Mouse (Mus musculus): Measurements from ENCODE around the gene Tpx2.

Gene Tpx2

GRCm38 (mm10) chr2:152862638-152863037, 14.9 kb downstream of the Tpx2 start:
- no peak for DNase-seq (ENCODE audit: low read depth)

DNA sequence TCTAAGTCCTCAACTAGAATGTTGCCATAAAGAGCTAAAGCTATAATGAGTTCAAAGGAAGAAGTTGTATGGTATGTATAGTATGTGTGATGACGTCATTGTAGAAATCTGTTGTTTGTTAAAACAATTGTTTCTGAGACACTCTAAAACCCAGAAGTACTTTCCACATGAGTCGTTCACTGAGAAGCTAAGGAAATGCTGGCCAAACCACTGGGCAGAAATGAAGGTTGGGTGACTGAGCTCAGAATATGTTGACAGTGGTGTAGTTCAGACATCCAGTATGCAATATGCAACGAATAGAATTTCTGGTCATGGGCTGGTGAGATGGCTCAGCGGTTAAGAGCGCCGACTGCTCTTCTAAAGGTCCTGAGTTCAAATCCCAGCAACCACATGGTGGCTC, 15.6 kb downstream of the Tpx2 start:
- no peak for DNase-seq (ENCODE audit: low read depth)

DNA sequence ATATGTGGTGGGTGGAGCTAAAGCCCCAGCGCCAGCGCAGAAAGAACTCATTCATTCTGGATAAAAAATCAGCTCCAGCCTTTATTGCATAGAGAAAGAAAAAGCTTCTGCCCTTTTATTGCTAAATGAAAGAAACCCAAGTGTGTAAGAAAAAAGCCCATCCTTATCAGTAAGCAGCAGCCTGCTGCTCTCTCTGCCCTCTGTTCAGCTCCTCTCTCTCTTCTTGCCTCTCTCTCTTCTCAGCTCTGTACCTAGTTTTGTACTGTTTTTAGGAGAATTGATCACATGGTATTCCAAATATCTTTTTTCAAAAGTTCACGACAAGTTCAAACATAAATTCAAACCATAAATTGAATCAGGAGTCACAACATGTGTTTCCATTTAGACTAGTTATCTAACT, 30.5 kb downstream of the Tpx2 start:
- DNase-seq (ENCODE audit: low read depth) = no peak

DNA sequence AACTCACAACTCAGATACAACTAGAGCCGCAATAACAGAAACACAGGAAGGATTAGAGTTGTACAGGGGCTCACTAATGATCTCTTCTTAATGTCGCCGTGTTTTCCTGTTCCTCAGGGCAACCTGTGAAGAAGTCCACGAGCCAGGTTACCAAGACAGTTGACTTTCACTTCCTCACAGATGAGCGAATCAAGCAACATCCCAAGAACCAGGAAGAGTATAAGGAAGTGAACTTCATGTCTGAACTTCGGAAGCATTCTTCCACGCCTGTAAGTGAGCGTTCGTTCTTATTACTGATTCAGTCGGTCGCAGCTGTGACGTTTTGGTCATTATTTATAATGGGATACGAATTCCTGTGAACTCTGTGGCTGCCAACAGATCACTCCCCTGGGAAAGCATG, 33.1 kb downstream of the Tpx2 start:
- DNase-seq (ENCODE audit: low read depth) = no peak

DNA sequence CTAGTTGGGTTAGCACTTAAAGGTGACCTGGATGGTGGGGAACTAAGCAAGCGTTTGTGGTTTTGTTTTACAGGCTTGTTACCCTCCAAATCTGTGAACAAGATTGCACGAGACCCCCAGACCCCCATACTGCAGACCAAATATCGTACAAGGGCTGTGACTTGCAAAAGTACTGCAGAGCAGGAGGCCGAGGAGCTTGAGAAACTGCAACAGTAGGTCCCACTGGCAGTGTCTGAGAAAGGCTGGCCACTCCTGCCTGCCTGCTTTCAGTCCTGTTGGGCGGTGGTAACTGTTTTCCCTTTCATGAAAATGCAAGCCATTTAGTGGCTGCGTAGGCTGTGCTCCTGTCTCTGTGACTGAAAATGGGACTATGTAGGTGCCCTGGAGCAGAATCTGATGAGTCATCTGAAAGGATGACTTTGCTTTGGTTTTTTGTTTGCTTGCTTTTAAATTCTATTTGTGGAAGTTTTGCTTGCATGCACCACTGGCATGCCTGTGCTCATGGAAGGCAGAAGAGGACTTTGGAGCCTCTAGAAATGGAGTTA, 36.4 kb downstream of the Tpx2 start:
- DNase-seq (ENCODE audit: low read depth) = no peak

DNA sequence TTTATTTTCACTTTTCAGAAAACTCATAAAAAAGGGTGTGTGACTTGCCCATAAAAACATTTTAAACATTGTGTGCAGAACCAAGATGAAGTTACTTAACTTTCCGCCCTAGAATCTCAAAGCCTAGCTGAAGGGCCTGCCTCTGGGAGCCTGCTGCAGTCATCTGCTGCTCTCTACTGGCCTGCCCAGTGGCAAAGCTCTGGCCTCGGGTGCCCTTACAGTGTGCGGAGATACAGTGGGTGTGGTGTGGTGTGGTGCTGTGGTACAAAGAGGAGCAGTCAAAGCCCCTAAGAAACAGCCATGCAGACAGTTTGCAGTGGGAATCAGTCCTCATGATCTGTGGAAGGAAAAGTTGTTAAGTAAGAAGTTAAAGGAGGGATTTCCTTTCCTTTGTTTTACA, 39.5 kb downstream of the Tpx2 start:
- no peak for DNase-seq (ENCODE audit: low read depth)

DNA sequence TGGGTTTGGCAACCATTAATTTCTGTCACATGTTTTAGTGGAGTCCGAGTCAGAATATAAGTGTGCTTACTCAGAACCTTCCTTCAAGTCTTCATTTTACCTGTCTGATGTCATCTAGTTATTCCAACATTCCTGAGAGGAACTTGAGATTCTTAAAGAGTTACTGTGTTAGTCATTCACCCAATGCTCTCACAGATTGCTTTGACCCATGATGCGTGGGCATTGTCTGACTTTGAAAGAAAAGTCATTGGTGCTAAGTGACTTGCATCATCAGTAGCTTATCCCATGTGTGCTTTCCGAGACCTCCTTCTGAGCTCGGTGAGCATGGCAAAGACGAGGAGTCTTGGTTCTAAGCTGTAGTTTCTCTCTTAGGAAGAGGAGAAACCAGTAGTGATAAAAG, 41.0 kb downstream of the Tpx2 start:
- no peak for DNase-seq (ENCODE audit: low read depth)

DNA sequence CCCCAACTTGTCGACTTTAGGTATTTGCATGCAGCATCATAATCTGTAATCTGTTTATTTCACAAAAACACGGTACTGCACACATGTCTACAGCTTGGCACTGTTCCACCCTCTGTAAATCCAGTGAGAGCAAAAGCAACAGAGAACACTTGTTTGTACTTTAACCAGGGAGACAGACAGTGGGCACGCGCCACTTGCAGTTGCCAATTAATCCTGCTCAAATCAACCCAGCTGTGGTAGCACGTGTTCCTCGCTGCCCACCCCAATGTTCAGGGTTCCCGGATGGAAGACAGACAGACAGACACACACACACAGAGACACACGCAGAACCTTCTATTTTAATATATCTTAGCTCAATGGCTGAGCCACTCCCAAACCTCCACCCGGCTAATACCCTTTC, 48.1 kb downstream of the Tpx2 start:
- no peak for DNase-seq (ENCODE audit: low read depth)

- no peak for DNase-seq (ENCODE audit: low read depth)
Observed at GRCm38 (mm10) chr2:152896926-152897325, 49.2 kb downstream of the Tpx2 start.

- no peak for DNase-seq (ENCODE audit: low read depth)
Observed at GRCm38 (mm10) chr2:152899011-152899410, 51.2 kb downstream of the Tpx2 start.

- no peak for DNase-seq (ENCODE audit: low read depth)
Observed at GRCm38 (mm10) chr2:152901296-152901695, 53.5 kb downstream of the Tpx2 start.

- no peak for DNase-seq (ENCODE audit: low read depth)
Observed at GRCm38 (mm10) chr2:152902658-152903057, 54.9 kb downstream of the Tpx2 start.

GRCm38 (mm10) chr2:152903586-152903985, 55.8 kb downstream of the Tpx2 start:
- no peak for DNase-seq (ENCODE audit: low read depth)

DNA sequence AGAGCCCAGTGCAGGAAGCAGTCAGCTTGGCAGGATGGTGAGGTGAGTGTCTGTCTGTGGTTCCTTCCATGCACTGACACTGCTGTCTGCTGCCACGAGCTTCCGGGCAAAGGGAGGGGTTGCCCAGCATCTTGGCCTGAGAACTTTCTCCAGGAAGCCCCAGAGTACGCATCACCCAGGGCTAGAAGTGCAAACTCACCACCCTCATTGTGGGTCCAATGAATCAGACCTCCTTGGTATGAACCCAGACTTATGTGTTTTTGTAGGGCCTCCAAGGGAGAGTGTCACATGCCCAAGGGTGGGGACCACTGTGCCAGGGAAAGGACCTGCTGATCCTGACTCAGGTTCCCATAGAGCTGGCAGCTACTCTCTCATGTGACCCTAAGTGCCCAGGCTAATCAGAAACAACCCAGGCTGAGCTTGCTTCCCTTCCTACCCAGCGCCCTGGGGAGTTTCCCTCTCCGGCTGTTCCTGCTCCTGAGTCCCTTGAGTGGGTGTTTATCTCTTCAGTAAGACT, 56.4 kb downstream of the Tpx2 start:
- no peak for DNase-seq (ENCODE audit: low read depth)

GRCm38 (mm10) chr2:152905036-152905829, 57.5 kb downstream of the Tpx2 start:
- no peak for DNase-seq (ENCODE audit: low read depth)

- DNase-seq (ENCODE audit: low read depth) = no peak
Observed at GRCm38 (mm10) chr2:152906274-152907037, 58.7 kb downstream of the Tpx2 start.

- no peak for DNase-seq (ENCODE audit: low read depth)
Observed at GRCm38 (mm10) chr2:152907114-152907943, 59.6 kb downstream of the Tpx2 start.

DNA sequence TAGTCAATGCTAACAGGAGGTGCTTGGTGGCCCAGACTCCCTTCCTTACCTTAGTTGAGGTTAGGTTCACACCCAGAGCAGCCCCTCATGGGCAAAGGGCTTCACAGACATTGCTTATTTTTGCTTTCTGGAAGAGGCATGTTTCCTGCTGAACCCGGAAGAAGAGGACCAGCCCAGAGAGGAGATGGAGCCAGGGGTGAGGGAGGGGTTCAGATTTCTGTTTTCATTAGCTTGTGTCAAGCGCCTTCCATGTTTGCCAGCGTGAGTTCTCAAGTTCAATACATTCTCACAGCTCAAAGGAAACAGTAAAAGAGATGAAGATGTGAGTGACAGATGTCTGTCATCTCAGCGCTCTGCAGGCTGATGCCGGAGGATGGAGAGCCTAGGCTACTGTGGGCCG, 62.1 kb downstream of the Tpx2 start:
- no peak for DNase-seq (ENCODE audit: low read depth)

GRCm38 (mm10) chr2:152911031-152911430, 63.3 kb downstream of the Tpx2 start, which contains the start of gene Mylk2:
Mylk2 (plus strand) TSS chr2:152911352.
- DNase-seq (ENCODE audit: low read depth) = no peak

GRCm38 (mm10) chr2:152911432-152911831, 63.7 kb downstream of the Tpx2 start:
- DNase-seq (ENCODE audit: low read depth) = no peak

- DNase-seq (ENCODE audit: low read depth) = no peak
Observed at GRCm38 (mm10) chr2:152913471-152913870, 65.7 kb downstream of the Tpx2 start.

Data from c-Kit-positive CD71-negative TER-119-negative erythroid progenitor cells, embryonic 14.5 days (primary cell).